Mouse (Mus musculus) right cerebral cortex, postnatal 10 days (tissue): ENCODE data around the gene Fcrl6.

Source experiments
- DNase-seq, 2 experiments: peaks; one replicate each; pipeline ENCODE4 v3.0.0; 2021; ENCODE audit warnings: low spot score in 2 of 2

Gene Fcrl6

GRCm38 (mm10) chr1:172614654-172615053 is 12.3 kb upstream of the Fcrl6 start:
- DNase-seq = no peak

DNA sequence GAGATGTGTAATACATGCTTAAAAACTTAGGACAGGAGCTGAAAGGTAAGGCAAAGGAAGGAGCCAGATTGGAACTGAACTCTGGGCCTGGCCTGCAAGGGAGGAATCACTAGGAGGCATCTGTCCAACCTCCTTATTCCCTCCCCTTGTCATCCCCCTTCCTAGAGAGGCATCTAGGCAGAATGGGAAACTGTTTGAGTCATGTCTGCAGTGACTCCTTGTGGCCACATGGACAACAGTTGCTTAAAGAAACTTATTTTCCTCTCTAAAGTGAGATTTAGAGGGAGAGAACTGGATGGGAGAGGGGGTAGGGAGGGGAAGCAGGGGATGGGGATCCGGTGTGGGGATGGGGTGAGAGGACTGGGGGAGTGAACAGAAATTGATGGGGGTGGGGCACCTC is 10.4 kb upstream of the Fcrl6 start:
- DNase-seq = no peak

DNA sequence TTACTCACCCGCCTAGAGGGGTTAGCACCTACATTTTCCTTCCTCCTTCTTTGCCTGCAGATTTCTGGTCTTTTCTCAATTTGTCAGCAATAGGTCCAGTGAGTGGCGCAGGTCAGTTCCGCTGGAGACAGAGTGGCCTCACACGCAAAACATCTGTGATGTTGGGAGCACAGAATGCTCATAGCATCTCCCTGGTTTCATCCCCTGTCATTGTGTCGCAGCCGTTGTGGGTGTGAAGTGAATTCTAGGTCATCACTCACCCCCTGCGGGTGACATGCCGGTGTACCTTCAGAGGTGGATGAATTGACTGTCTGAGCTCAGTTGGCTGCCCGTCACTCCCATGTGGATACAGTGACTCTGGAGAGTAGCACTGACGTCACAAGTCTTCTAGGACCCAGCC is 9.0 kb upstream of the Fcrl6 start:
- no peak for DNase-seq

DNA sequence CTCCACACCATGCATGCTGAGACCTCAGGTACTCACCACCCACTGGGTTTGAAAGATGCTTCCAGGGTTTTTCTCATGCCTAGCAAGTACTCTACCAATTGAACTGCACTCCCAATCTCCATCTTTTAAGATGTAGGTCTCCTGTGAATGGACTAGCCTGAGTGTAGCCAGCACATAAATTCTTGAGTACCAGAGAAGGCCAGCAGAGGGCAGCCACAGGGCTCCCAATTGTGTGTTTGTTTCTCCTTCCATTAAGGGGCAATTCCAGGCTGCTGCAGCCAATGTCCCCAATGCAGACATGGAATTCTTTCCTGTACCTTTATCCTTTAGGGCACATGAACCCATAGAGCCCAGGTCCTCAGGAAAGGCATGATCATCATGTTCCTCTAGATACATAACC is 7.9 kb downstream of the Fcrl6 start:
- peak; percentile 54 to 62 for DNase-seq

- DNase-seq = no peak
These were observed 8.4 kb downstream of the Fcrl6 start for GRCm38 (mm10) chr1:172593956-172594355.

DNA sequence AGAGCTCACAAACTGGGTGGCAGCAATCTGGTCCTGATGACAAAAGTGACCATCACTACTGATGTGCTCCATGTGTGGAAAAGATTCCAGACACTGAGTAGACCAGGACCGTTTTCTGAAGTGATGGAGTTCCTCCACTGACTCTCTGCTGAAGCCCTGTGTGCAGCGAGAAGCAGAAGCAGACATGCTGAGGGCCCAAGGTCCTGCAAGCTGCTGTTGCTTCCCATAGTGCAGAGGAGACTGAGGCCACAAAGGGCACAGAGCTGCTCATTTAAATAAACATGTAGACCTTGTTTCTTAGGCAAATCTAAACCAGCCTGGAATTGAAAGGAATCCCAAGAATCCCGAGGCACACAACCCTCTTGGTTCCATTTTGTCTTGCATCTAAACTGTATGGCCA is 9.0 kb downstream of the Fcrl6 start:
- DNase-seq = no peak

GRCm38 (mm10) chr1:172590385-172590784 is 12.0 kb downstream of the Fcrl6 start, which contains the start of gene Slamf8:
Gene Slamf8 (minus strand): TSS chr1:172590568.
- DNase-seq = peak; percentile 36 to 51

GRCm38 (mm10) chr1:172585612-172586567 is 16.5 kb downstream of the Fcrl6 start:
- no peak for DNase-seq

DNA sequence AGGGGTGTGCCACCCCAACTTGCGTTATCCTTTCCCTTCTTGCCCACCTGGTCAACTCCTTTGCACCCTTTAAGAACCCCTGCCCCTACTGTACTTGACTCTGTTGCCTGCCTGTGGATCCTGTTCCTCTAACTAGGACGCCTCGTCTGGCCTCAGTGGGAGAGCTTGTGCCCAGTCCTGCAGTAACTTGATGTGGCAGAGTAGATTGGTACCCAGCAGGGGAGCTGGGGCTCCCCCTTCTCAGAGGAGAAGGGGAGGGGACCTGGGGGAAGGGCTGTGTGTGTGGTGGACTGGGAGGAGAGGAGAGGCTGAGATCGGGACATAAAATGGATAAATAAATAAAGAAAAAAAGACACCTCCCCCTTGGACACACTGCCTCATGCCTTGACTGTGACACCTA is 17.3 kb downstream of the Fcrl6 start:
- no peak for DNase-seq

DNA sequence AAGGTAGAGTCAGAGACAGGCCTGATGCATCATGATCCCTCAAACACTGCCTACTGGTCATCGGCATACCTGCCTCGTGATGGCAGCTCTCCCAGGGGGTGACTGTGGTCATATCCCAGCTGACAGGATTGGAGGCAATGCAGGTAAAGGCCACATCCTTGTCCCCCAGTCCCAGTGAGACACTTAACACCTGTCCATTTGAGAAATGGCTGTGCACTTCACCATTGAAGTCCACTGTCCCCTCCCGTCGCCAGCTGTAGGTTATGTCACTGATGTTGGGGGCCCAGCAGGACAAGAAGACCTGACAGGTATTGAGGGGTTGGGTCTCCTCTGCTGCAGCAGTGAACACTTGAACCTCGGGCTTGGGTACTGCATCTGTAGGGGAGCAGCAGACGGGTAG is 18.1 kb downstream of the Fcrl6 start:
- DNase-seq = no peak

DNA sequence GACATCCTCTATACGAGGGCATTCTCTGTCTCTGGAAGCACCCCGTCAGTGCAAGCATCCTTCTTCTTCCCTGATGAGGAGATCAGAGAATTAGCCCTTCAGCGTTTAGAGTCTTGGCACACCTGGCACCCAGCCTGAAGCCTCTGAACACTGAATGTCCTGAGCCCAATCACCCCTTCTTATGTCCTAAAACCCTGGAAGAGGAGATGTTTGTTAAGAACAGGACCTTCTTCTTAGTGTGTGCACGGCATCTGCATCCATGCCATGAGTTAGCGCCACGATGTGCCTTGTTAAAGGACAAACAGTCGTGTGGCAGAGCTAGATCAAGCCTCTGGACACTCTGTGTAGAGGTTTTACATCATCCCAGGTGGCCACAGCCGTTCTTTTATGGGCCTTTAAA is 19.9 kb downstream of the Fcrl6 start:
- DNase-seq = no peak

- no peak for DNase-seq
These were observed 22.2 kb downstream of the Fcrl6 start for GRCm38 (mm10) chr1:172580116-172580515.

GRCm38 (mm10) chr1:172567758-172568157 is 34.6 kb downstream of the Fcrl6 start:
- no peak for DNase-seq

- DNase-seq = no peak
These were observed 36.2 kb downstream of the Fcrl6 start for GRCm38 (mm10) chr1:172566131-172566530.

DNA sequence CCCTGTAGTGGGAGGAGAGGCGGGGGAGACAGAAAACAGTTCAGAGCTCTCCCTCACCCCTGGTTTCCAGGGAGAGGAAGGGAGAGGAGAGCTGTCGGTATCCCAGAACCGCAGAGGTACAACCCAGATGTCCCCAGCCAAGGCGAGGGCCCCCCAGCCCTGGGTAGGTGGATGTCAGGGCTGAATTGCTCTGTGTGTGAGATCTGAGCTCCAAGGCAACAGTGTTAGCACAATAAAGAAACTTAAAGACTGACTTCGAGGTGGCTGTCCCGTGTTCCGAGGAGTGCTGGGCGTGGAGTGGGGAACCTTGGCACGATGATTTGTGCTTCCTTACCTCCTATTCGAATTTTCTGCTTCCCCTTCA is 38.9 kb downstream of the Fcrl6 start:
- DNase-seq = no peak

DNA sequence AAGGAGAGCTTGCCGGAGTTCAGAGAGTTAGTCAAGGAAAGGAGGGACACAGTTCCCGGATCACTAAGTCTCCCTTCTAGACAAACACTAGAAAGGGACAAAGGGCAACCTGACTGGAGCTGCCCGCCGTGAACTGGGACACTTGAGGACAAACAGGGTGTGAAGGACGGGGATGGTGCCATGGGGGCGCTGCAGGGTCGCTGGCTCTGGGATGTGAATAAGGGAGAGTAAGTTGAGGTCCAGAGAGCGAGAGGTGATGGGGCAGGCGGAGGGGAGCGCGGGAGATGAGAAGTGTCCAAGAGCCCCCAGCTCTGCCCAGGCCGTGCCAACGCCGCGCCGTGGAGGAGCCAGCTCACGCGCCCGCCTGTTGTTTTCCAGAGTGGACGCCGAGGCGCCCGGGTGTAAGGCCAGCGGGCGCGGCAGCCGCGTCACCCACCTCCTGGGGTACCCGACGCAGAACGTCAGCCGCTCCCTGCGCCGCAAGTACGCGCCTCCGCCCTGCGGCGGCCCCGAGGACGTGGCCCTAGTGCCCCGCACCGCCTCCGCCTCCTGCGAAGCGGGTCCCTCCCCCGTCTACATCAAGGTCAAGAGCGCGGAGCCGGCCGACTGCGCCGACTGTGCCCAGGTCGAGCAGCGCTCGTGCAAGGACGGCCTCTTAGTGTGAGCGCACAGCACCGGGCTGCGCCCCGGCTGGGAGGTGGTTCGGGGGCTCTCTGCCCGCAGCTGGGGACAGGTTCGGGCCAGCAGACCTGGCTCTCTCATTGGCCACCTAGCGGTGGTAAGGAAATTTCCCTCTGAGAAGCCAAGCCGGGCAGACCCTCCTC is 39.5 kb downstream of the Fcrl6 start:
- DNase-seq = peak; percentile 67 to 73

- DNase-seq = no peak
These were observed 46.7 kb downstream of the Fcrl6 start, which contains the start of gene Vsig8 for GRCm38 (mm10) chr1:172555638-172556037. Gene Vsig8 (plus strand): TSS chr1:172555938.

DNA sequence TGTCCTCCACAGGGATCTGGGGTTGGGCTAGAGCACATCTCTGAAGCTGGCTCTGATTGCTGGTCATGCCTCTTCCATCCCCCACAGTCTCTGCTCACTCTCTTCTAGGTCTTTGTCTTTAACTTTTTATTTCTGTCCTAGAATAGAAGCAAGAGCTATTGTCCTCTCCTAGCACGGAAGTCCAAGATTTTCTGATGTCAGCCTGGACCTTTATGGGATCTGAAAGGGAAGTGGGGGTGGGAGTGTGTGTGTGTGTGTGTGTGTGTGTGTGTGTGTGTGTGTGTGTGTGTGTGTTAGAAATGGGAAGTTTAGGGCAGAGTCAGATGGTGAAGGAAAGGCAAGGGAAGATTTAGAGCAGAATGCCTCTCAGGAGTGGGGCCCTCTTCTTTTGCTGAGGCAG is 49.7 kb downstream of the Fcrl6 start:
- no peak for DNase-seq

GRCm38 (mm10) chr1:172551009-172551408 is 51.3 kb downstream of the Fcrl6 start:
- no peak for DNase-seq

- peak; percentile 62 to 73 for DNase-seq
These were observed 51.8 kb downstream of the Fcrl6 start for GRCm38 (mm10) chr1:172550551-172550951.

DNA sequence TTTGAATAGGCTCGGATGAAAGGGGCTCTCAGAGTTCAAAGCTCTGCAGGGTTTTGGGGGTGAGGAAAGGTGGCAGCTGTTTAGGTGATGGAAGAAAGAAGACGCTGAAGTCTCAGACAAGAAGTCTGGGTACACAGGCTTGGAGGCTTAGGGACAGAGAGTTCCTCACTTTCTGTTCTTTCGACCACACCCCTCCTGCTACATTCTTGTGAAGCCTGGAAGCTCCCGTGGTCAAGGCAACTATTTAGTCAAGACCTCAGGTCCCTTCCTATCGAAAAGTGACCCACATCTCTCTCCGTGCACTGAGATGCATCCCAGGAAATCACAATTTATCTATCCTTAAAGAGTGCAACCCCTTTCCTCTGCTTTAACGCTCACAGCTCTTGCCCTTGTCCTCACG is 52.6 kb downstream of the Fcrl6 start:
- DNase-seq = no peak

DNA sequence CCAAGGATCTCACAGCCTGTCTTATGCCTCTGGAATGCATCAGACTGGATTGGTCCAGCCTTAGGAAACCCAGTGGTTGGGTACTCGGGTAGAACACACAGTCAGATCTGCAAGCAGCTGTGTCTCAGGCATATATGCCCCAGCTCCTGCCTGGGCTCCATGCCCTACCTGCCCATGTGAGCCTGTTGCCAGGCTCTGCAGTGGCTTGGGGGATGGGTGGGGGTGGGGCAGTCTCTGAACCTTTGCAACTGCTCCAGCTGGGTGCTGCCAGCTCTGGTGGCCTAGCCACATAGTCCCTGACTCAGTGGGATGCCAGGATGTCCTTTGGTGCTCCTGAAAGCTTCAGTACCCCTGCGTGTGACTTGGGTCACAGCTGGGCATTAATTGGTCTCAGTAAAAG is 53.0 kb downstream of the Fcrl6 start:
- no peak for DNase-seq

DNA sequence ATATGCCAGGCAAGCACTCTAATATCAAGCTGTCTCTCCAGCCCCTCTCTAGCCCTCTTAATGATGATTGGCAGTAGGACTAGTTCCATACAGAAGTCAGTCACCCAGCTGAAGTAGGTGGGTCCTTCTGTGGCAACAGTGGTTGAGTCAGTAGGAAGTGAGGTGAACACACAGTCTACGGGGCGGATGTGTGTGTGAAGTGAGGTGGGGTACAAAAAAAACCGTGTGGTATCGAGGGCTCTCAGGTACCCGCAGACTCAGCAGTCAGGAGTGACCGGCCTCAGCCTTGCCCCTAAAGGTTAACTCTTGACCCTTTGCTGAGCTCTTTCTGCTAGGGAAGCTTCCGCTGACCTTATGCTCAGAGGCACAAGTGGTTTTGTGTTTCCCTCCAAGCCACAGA is 53.9 kb downstream of the Fcrl6 start:
- DNase-seq = no peak
